Mouse (Mus musculus): Measurements from ENCODE around the gene Kcnk6.

Kcnk6 gene

GRCm38 (mm10) chr7:29232247-29233013 is at the start of gene Kcnk6:
Gene Kcnk6, minus strand, starts transcription at chr7:29232515.
- peak; percentile 60 for DNase-seq

- no peak for DNase-seq
Observed at GRCm38 (mm10) chr7:29281201-29282073, 49.1 kb upstream of the Kcnk6 start, which contains the start of gene Spint2. Gene Spint2, minus strand, starts transcription at chr7:29281912.

GRCm38 (mm10) chr7:29280801-29281200 is 48.5 kb upstream of the Kcnk6 start:
- no peak for DNase-seq

GRCm38 (mm10) chr7:29279924-29280323 is 47.6 kb upstream of the Kcnk6 start:
- no peak for DNase-seq

- no peak for DNase-seq
Observed at GRCm38 (mm10) chr7:29279261-29279660, 46.9 kb upstream of the Kcnk6 start.

- no peak for DNase-seq
Observed at GRCm38 (mm10) chr7:29277510-29277909, 45.2 kb upstream of the Kcnk6 start.

GRCm38 (mm10) chr7:29276715-29277114 is 44.4 kb upstream of the Kcnk6 start:
- no peak for DNase-seq

- DNase-seq, result no peak
Observed at GRCm38 (mm10) chr7:29271687-29272465, 39.6 kb upstream of the Kcnk6 start.

GRCm38 (mm10) chr7:29270445-29270844 is 38.1 kb upstream of the Kcnk6 start:
- DNase-seq, result no peak

GRCm38 (mm10) chr7:29266931-29267330 is 34.6 kb upstream of the Kcnk6 start:
- no peak for DNase-seq

- DNase-seq, result no peak
Observed at GRCm38 (mm10) chr7:29265636-29266035, 33.3 kb upstream of the Kcnk6 start.

GRCm38 (mm10) chr7:29263831-29264230 is 31.5 kb upstream of the Kcnk6 start:
- no peak for DNase-seq

GRCm38 (mm10) chr7:29262151-29262550 is 29.8 kb upstream of the Kcnk6 start:
- no peak for DNase-seq

- DNase-seq, result no peak
Observed at GRCm38 (mm10) chr7:29259781-29260730, 27.7 kb upstream of the Kcnk6 start.

GRCm38 (mm10) chr7:29257368-29257767 is 25.1 kb upstream of the Kcnk6 start:
- no peak for DNase-seq

- no peak for DNase-seq
Observed at GRCm38 (mm10) chr7:29255875-29256274, 23.6 kb upstream of the Kcnk6 start.

- no peak for DNase-seq
Observed at GRCm38 (mm10) chr7:29253842-29254241, 21.5 kb upstream of the Kcnk6 start.

- no peak for DNase-seq
Observed at GRCm38 (mm10) chr7:29251166-29251565, 18.9 kb upstream of the Kcnk6 start.

GRCm38 (mm10) chr7:29248261-29248841 is 16.0 kb upstream of the Kcnk6 start, which contains the start of gene 2200002D01Rik:
Gene 2200002D01Rik, minus strand, starts transcription at chr7:29248466.
- DNase-seq, result no peak

- DNase-seq, result no peak
Observed at GRCm38 (mm10) chr7:29247706-29248105, 15.4 kb upstream of the Kcnk6 start.

- DNase-seq, result no peak
Observed at GRCm38 (mm10) chr7:29247314-29247700, 15.0 kb upstream of the Kcnk6 start.

Measured in layer of hippocampus, adult 9-11 months (tissue).